Mouse (Mus musculus) 3T3-L1 (cell line): ENCODE data around the gene Egfl8.
A peak's percentile ranks its signal among the peaks of the same experiment; 100 is the strongest.

Experiments used
- DNase-seq: peaks from one replicate; pipeline ENCODE4 v3.0.0-alpha.2; 2015; ENCODE audit warnings: low read depth, low spot score

The Egfl8 gene

GRCm38 (mm10) chr17:34578070-34578469, 37.7 kb downstream of the Egfl8 start:
- DNase-seq = no peak

GRCm38 (mm10) chr17:34576577-34576976, 39.2 kb downstream of the Egfl8 start:
- DNase-seq = no peak

GRCm38 (mm10) chr17:34572361-34572760, 43.4 kb downstream of the Egfl8 start:
- DNase-seq = no peak

- DNase-seq = no peak
These were observed 43.9 kb downstream of the Egfl8 start for GRCm38 (mm10) chr17:34571875-34572274.

GRCm38 (mm10) chr17:34569919-34570318, 45.9 kb downstream of the Egfl8 start:
- no peak for DNase-seq

GRCm38 (mm10) chr17:34568421-34568820, 47.4 kb downstream of the Egfl8 start:
- DNase-seq = no peak

- no peak for DNase-seq
These were observed 48.5 kb downstream of the Egfl8 start for GRCm38 (mm10) chr17:34567311-34567710.

GRCm38 (mm10) chr17:34564796-34565195, 51.0 kb downstream of the Egfl8 start:
- no peak for DNase-seq

- peak; percentile 20 for DNase-seq
These were observed 51.8 kb downstream of the Egfl8 start, which contains the start of gene Notch4 for GRCm38 (mm10) chr17:34564003-34564421. Gene Notch4, plus strand, starts transcription at chr17:34564268.

- no peak for DNase-seq
These were observed 52.4 kb downstream of the Egfl8 start for GRCm38 (mm10) chr17:34563354-34563753.
